Mouse (Mus musculus) midbrain, embryonic 14.5 days (tissue): ENCODE data around the gene C1s2. TPM values are rescaled to one million over a fixed set of nuclear protein-coding genes. Genes with fewer than 3 reads are reported as not detected.
"Not testable (repeated sequence)": the region's sequence is repeated elsewhere in the genome, so short reads cannot be mapped to it uniquely, and the experiment has no call there.

Experiments used
- ATAC-seq: fragments of 200-750 bp; cut with Nextera tagmentation; 2 replicates; pipeline ENCODE4 v1.8.0; 2017; ENCODE audit warnings: moderate number of reproducible peaks, moderate library complexity; ENCODE audit not compliant: low FRiP score, low TSS enrichment
- DNase-seq: peaks from one replicate; pipeline ENCODE4 v3.0.0-alpha.2; 2015
- H3K27ac ChIP-seq: fragments of 300-500 bp; sonication (generic); replicated peaks from 2 replicates; pipeline ENCODE4 v1.5.1; 2014; ENCODE audit warnings: mild to moderate bottlenecking, low read depth, low read length, moderate library complexity
- H3K27me3 ChIP-seq: fragments of 300-500 bp; sonication (generic); 2 replicates; pipeline ENCODE4 v1.6.1; 2014; ENCODE audit warnings: low read length, control low read depth, mixed read lengths; ENCODE audit not compliant: control insufficient read depth, insufficient read depth
- H3K36me3 ChIP-seq: fragments of 300-500 bp; sonication (generic); 2 replicates; pipeline ENCODE4 v1.6.1; 2014; ENCODE audit warnings: low read length, control low read depth; ENCODE audit not compliant: control insufficient read depth, insufficient read depth
- H3K4me1 ChIP-seq: fragments of 300-500 bp; sonication (generic); 2 replicates; pipeline ENCODE4 v1.6.1; 2014; ENCODE audit warnings: mild to moderate bottlenecking, antibody characterized with exemption, low read length, control low read depth; ENCODE audit not compliant: control insufficient read depth, insufficient read depth
- H3K4me2 ChIP-seq: fragments of 300-500 bp; sonication (generic); 2 replicates; pipeline ENCODE4 v1.6.1; 2014; ENCODE audit warnings: mild to moderate bottlenecking, low read length, moderate library complexity
- H3K4me3 ChIP-seq: fragments of 300-500 bp; sonication (generic); replicated peaks from 2 replicates; pipeline ENCODE4 v1.5.1; 2014; ENCODE audit warnings: low read depth, low read length
- H3K9ac ChIP-seq: fragments of 300-500 bp; sonication (generic); replicated peaks from 2 replicates; pipeline ENCODE4 v1.6.1; 2014; ENCODE audit warnings: mild to moderate bottlenecking, low read length, moderate library complexity
- H3K9me3 ChIP-seq: fragments of 300-500 bp; sonication (generic); 2 replicates; pipeline ENCODE4 v1.6.1; 2016; ENCODE audit warnings: low read length, control low read depth, mixed read lengths; ENCODE audit not compliant: control insufficient read depth
- WGBS: fragments of 180-500 bp; shearing (Covaris S2); extraction: QIAGEN DNeasy Blood & Tissue Kit; methylation state at CpG from one replicate; pipeline ENCODE4 v1.1.7; 2014; 5-methylcytosine and 5-hydroxymethylcytosine counted together
- polyA plus RNA-seq: library from polyadenylated mRNA; unstranded; fragments of >200 nt; fragmentation: Nextera tagmentation; extraction: Ambion mirVana; gene quantifications from 2 replicates; pipeline ENCODE4 v1.2.1, GENCODE M21; 2014

C1s2 gene
- polyA plus RNA-seq = 0.08 TPM in 2 replicates

DNA sequence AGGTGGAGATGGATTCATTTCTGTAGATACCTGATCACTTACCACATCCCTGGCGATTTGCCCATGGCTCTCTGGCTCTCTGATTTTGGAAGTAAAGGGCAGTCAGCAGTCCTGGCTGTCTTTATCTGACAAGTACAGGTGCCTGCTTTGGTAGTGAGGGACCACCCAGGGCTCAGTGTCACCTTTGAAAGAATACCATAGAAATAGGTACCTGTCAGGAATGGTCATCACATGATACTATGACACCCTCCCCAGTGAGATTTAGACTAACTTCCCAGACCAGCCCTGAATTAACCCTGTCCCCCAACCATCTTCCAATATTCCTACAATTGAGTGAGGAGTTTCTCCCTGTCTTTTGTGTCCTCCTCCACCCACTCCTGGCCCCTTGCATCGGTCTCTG lies at the start of gene C1s2:
Gene C1s2, minus strand, starts transcription at position 101 of the 400 bp plus-strand sequence.
- not testable (repeated sequence) for H3K4me2 ChIP-seq, DNase-seq, ATAC-seq, H3K27me3 ChIP-seq, H3K36me3 ChIP-seq, H3K27ac ChIP-seq, H3K9me3 ChIP-seq, H3K4me3 ChIP-seq, H3K9ac ChIP-seq, H3K4me1 ChIP-seq
- 93% methylated on average over 2 of the region's 2 CpGs for WGBS

DNA sequence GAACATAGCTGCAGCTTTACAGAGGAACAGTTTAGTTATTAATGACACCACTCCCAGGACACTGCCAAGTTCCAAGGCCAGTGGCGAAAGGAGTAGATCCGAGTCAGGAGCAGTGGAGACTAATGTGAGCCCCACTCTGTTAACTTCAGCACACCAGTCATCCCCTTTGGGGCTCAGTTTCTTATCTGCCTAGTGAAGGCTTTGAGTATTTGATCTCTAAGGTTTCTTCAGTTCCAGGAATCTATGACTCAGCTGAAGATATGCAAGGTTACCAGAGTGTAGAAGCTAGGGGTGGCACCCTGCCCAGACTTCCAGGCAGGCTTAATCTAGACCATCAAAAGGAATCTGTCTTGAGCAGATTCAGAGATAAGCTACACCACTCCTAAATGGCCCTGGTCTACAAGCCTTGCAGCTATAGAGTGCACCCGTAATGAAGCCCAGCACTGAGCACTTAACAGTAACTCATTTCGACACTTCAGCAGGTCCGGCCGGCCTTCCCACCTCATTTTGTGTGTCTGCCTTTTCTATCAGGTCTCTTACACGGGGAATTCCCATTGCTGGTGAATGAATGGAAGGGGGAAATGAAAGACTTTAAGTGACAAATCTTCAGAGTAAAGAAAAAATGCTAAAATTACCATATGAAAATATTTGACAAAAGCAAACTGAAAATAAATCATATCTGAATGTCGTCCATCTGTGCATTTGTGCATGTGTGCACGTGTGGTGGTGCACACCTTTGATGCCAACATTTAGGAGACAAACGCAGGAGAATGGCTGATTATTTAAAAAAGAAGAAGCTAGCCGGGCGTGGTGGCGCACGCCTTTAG lies 47.9 kb upstream of the C1s2 start:
- H3K9me3 ChIP-seq = no peaks in the 10 kb centered on the region
- ATAC-seq (no peak), DNase-seq (no peak)
- no peak overlapping the region for H3K4me3 ChIP-seq
- H3K9ac ChIP-seq = no peak overlapping the region
- no peak overlapping the region for H3K4me2 ChIP-seq
- H3K27ac ChIP-seq = no peak overlapping the region
- H3K27me3 ChIP-seq = no peaks in the 10 kb centered on the region
- H3K4me1 ChIP-seq = no peaks in the 10 kb centered on the region
- H3K36me3 ChIP-seq = no peaks in the 10 kb centered on the region
- 93% methylated on average over 14 of the region's 14 CpGs for WGBS

DNA sequence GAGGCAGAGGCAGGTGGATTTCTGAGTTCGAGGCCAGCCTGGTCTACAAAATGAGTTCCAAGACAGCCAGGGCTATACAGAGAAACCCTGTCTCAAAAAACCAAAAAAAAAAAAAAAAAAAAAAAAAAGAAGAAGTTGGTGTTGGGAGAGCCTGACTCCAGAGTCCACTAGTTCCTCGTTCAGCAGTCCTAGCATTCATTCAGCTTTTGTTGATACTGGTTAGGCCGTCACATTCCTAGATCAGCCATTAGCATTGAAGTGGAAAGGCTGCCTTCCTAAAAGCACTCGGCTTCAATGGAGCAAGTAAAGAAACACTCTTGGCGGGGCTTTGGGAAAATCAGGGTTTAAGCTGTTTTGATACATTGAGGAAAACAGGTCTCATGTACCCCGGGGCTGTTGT lies 46.4 kb upstream of the C1s2 start:
- H3K9ac ChIP-seq, H3K9me3 ChIP-seq, H3K4me3 ChIP-seq, H3K36me3 ChIP-seq, DNase-seq, H3K4me1 ChIP-seq, H3K27ac ChIP-seq, H3K4me2 ChIP-seq, ATAC-seq, H3K27me3 ChIP-seq: not testable (repeated sequence)
- WGBS = 59% methylated on average over 6 of the region's 6 CpGs

- Histone ChIP-seq H3K9me3 (no peaks in the 10 kb centered on the region), H3K27ac (no peak overlapping the region), H3K4me3 (no peak overlapping the region), H3K36me3 (no peaks in the 10 kb centered on the region), H3K27me3 (no peaks in the 10 kb centered on the region), H3K9ac (no peak overlapping the region), H3K4me2 (no peak overlapping the region), H3K4me1 (no peaks in the 10 kb centered on the region)
- no peak for DNase-seq
- 94% methylated on average over 3 of the region's 3 CpGs for WGBS
- no peak for ATAC-seq
Measured at GRCm38 (mm10) chr6:124679486-124679885, 43.6 kb upstream of the C1s2 start.

- Histone ChIP-seq H3K4me1 (no peaks in the 10 kb centered on the region), H3K4me3 (no peak overlapping the region), H3K4me2 (no peak overlapping the region), H3K9ac (no peak overlapping the region), H3K27me3 (no peaks in the 10 kb centered on the region), H3K27ac (no peak overlapping the region), H3K9me3 (no peaks in the 10 kb centered on the region), H3K36me3 (no peaks in the 10 kb centered on the region)
- WGBS = 94% methylated on average over 7 of the region's 7 CpGs
- ATAC-seq (no peak), DNase-seq (no peak)
Measured at GRCm38 (mm10) chr6:124678769-124679168, 42.9 kb upstream of the C1s2 start.

DNA sequence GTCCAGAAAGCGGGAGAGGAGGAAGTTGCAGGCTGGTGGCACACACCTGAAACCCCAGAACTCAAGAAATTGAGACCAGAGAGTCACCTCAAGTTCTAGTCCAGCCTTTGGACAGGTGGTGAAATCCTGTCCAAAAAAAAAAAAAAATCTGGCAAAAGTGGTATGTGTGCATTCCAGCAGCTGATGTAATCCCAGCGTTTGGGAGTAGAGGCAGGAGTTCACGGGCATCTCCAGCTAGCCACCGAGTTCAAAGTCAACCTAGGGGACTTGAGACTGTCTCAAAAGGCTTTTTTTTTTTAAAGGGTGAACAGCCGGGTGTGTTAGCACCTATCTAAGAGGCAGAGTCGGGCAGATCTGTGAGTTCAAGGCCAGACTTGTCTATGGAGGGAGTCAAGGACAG lies 40.3 kb upstream of the C1s2 start:
- Histone ChIP-seq H3K9me3 (no peaks in the 10 kb centered on the region), H3K27ac (no peak overlapping the region), H3K36me3 (no peaks in the 10 kb centered on the region), H3K4me3 (no peak overlapping the region), H3K9ac (no peak overlapping the region), H3K4me1 (no peaks in the 10 kb centered on the region), H3K4me2 (no peak overlapping the region), H3K27me3 (no peaks in the 10 kb centered on the region)
- WGBS = 94% methylated on average over 6 of the region's 6 CpGs
- ATAC-seq (no peak), DNase-seq (no peak)

GRCm38 (mm10) chr6:124674591-124674990 lies 38.7 kb upstream of the C1s2 start:
- no peak overlapping the region for H3K4me2 ChIP-seq
- 96% methylated on average over 7 of the region's 7 CpGs for WGBS
- no peaks in the 10 kb centered on the region for H3K4me1 ChIP-seq
- no peak for ATAC-seq
- no peak overlapping the region for H3K4me3 ChIP-seq
- H3K27me3 ChIP-seq = no peaks in the 10 kb centered on the region
- no peaks in the 10 kb centered on the region for H3K9me3 ChIP-seq
- H3K36me3 ChIP-seq = no peaks in the 10 kb centered on the region
- H3K27ac ChIP-seq = no peak overlapping the region
- H3K9ac ChIP-seq = no peak overlapping the region
- DNase-seq = no peak

DNA sequence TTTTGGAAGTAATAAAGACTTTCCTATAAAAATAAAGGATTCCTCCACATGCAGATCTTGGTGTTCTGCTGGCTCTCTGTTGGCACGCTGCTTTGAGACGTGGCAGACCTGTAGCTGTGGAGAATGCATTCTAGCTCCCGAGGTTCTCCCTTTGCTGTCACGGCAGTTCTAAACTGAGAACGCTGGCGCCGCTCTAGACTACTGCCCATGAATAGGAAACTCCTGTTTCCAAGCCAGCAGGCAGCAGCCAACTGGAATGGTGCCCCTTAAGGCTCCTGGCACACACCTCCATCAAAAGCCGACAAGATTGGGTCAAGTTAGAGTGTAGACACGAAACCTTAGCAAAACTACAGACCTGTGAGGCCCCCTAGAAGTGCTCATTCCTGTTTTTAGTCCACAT lies 37.7 kb upstream of the C1s2 start:
- no peaks in the 10 kb centered on the region for H3K27me3 ChIP-seq
- no peaks in the 10 kb centered on the region for H3K4me1 ChIP-seq
- no peak overlapping the region for H3K4me3 ChIP-seq
- H3K36me3 ChIP-seq = no peaks in the 10 kb centered on the region
- H3K4me2 ChIP-seq = no peak overlapping the region
- 88% methylated on average over 9 of the region's 9 CpGs for WGBS
- ATAC-seq (no peak), DNase-seq (no peak)
- H3K27ac ChIP-seq = no peak overlapping the region
- H3K9ac ChIP-seq = no peak overlapping the region
- no peaks in the 10 kb centered on the region for H3K9me3 ChIP-seq

DNA sequence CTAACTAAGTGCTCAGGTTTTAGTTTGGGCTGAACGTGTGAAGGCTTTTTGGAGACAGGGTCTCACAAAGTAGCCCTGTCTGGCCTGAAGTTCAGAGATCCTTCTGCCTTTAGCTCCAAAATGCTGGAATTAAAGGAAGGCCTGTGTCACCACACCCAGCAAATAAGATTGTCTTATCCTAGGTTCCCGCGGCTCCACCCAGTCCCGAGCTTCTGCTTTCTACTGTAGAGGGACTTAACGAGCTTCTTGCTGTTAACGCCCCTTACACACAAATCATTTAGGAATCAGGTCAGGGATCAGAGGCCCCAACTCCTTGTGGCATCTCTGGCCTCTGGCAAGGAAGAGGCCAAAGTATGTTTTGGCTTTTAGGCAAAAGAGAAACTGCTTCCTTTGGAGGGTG lies 36.2 kb upstream of the C1s2 start:
- 76% methylated on average over 6 of the region's 6 CpGs for WGBS

More for the DNA sequence above, 36.2 kb upstream of the C1s2 start:
- no peak overlapping the region for H3K27ac ChIP-seq
- no peak overlapping the region for H3K9ac ChIP-seq
- H3K36me3 ChIP-seq = no peaks in the 10 kb centered on the region
- no peak overlapping the region for H3K4me3 ChIP-seq
- no peaks in the 10 kb centered on the region for H3K27me3 ChIP-seq
- no peaks in the 10 kb centered on the region for H3K9me3 ChIP-seq
- no peaks in the 10 kb centered on the region for H3K4me1 ChIP-seq
- no peak overlapping the region for H3K4me2 ChIP-seq
- DNase-seq (no peak), ATAC-seq (no peak)
